Mouse (Mus musculus): Measurements from ENCODE around the gene Pdgfra.

DNA sequence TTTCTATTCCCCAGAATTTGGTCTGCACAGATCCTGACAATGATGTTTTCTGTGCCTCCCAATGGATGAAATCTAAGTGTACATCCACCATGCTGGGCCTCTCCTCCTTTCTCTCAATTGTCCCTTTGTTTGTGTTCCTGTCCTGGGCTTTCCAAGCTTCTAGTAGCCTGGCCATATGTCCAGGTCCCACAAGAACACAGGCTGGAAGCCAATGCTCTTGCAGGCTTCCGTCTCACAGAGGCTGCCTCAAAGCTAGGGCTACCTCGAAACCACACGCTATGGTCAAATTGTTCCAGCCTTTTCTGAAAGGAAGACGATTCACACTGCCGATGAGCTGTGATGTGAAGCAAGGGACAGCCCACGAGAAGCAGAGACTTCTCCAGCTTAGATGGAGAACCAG lies 9.5 kb downstream of the Pdgfra start:
- no peak for TF ChIP-seq CTCF (IDR thresholded peaks at IDR 0.05; ENCODE audit: low read depth)
- no peak for TF ChIP-seq EP300 (optimal IDR thresholded peaks at IDR 0.05)
